9 mouse cellular contexts compared by ENCODE assay signal in the genomic region with DNA sequence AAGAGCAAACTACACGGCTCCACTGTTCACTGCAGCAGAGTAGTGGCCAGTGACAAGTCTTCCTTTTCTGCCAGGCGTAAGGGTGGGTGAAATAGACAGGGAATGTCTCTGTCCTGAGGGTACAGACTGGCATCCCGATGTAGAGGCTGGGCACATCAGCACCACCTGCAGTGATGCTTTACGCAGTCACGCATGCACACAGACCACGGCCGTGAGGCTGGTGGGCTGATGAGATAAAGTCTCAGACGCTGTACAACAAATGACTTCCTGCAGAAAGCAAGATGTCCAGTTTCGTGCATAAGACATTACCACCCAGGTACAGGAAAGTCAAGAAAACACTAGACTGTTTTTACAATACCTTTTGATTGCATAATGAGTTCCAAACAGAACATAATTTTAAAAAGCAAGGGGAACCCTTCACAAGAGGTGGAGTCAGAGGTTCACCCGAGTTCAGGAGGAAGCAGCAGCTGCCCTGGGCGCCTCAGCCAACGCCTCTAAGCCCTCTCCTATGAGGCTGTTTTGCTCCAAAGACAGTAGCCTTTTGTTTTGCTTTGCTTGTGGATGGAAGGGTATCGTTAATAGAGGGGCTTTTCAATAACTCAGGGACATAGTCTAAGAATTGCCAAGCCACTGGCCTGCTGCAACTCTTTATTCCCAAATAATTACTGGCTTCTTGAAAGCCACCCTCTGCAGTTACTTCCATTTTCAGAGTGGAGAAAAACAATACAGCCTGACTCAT. TPM values are rescaled to one million over a fixed set of nuclear protein-coding genes. Genes with fewer than 3 reads are reported as not detected.
A peak's percentile ranks its signal among the peaks of the same experiment; 100 is the strongest.
DNase-seq lines count a peak whose midpoint lies in the region; ATAC-seq and TF ChIP-seq lines count a peak whose summit lies in the region.
"Had no signal": no experiment of that assay in that cellular context is flagged by ENCODE, and none has a peak within 500 bp of the region (broad histone marks: within the 10 kb centered on the region; RNA-seq: fewer than 3 reads in every experiment).

No protein-coding gene starts in this region.

- H3K36me3 ChIP-seq in kidney, postnatal 0 days (ENCODE audit: insufficient read depth, low read length) = no peaks in the 10 kb centered on the region
- H3K36me3 ChIP-seq in hindbrain, embryonic 14.5 days (replicated peaks; ENCODE audit: control insufficient read depth, insufficient read depth) = no peaks in the 10 kb centered on the region

- H3K4me3 ChIP-seq in kidney, postnatal 0 days (replicated peaks; ENCODE audit: low read depth, low read length) = no peak overlapping the region
- H3K4me3 ChIP-seq in hindbrain, embryonic 14.5 days (replicated peaks; ENCODE audit: low read length) = no peak overlapping the region

- 61% methylated on average over 13 of the region's 13 CpGs for WGBS in kidney, postnatal 0 days
- WGBS in hindbrain, embryonic 14.5 days = 66% methylated on average over 13 of the region's 13 CpGs

- TF ChIP-seq POLR2A in brain, embryonic 14.5 days (IDR thresholded peaks at IDR 0.05; ENCODE audit: borderline replicate concordance, extremely low read depth, insufficient read depth, insufficient read length, poor library complexity, severe bottlenecking) = no peak

- peak overlapping the region; percentile 32 for H3K27ac ChIP-seq in kidney, postnatal 0 days
- H3K27ac ChIP-seq in hindbrain, embryonic 14.5 days = 0 out of 2 replicates have a peak overlapping the region, but pooled peaks have one; percentile 11

- H3K27me3 ChIP-seq in kidney, postnatal 0 days (ENCODE audit: insufficient read depth, low read length) = no peaks in the 10 kb centered on the region
- H3K27me3 ChIP-seq in hindbrain, embryonic 14.5 days (ENCODE audit: control insufficient read depth, insufficient read depth, low read length) = no peaks in the 10 kb centered on the region

- H3K4me1 ChIP-seq in kidney, postnatal 0 days (replicated peaks; ENCODE audit: insufficient read depth, low read length) = no peaks in the 10 kb centered on the region
- H3K4me1 ChIP-seq in hindbrain, embryonic 14.5 days (replicated peaks; ENCODE audit: control insufficient read depth, insufficient read depth, low read length) = no peaks in the 10 kb centered on the region

- H3K9me3 ChIP-seq in kidney, postnatal 0 days (replicated peaks; ENCODE audit: low read length) = no peaks in the 10 kb centered on the region
- no peaks in the 10 kb centered on the region for H3K9me3 ChIP-seq in hindbrain, embryonic 14.5 days (ENCODE audit: control insufficient read depth, low read length)

- H3K4me2 ChIP-seq in kidney, postnatal 0 days (ENCODE audit: low read length) = no peak overlapping the region
- H3K4me2 ChIP-seq in hindbrain, embryonic 14.5 days (replicated peaks) = no peak overlapping the region

- H3K9ac ChIP-seq in kidney, postnatal 0 days (ENCODE audit: low read depth, low read length) = no peak overlapping the region
- H3K9ac ChIP-seq in hindbrain, embryonic 14.5 days = no peak overlapping the region

- DNase-seq in kidney, postnatal 0 days (ENCODE audit: low spot score) = no peak
- no peak for DNase-seq in kidney, adult 18-20 months
- peak; percentile 17 for DNase-seq in brain, embryonic 14.5 days (ENCODE audit: low read depth)
- no peak for DNase-seq in hindbrain, embryonic 14.5 days (ENCODE audit: low spot score)
- DNase-seq in c-Kit-positive CD71-positive TER-119-positive erythroid progenitor cells, embryonic 14.5 days (ENCODE audit: low spot score) = no peak
- DNase-seq in left cerebral cortex, adult 8-10 months (ENCODE audit: low spot score in 2 of 2) = no peak
- no peak for DNase-seq in urinary bladder, adult 2 months (ENCODE audit: low spot score)
- DNase-seq: kidney, postnatal 4 days had no signal

- no peak for TF ChIP-seq CTCF in kidney, postnatal 0 days (IDR thresholded peaks at IDR 0.05; ENCODE audit: low read depth)
- TF ChIP-seq CTCF in brain, embryonic 14.5 days (IDR thresholded peaks at IDR 0.05; ENCODE audit: borderline replicate concordance, extremely low read depth, insufficient read depth, insufficient read length) = no peak

- no peak for ATAC-seq in kidney, postnatal 0 days (replicated peaks; ENCODE audit: low FRiP score, low read depth)
- no peak for ATAC-seq in hindbrain, embryonic 14.5 days (ENCODE audit: low FRiP score)
- ATAC-seq in megakaryocyte-erythroid progenitor cell, adult 5-6 weeks (replicated peaks; ENCODE audit: low FRiP score, low TSS enrichment, poor library complexity, severe bottlenecking) = peak; percentile 55

RNA-seq across cellular contexts. Expression of gene Fam234a, which starts 8.8 kb away (rescaled TPM):
- polyA plus RNA-seq in kidney, postnatal 0 days (2015; fragmentation: Nextera tagmentation; extraction: Ambion mirVana) = 81.6 and 85.6 TPM in 2 replicates
- 28.5 and 33.7 TPM in 2 replicates for polyA plus RNA-seq in brain, embryonic 14.5 days (2012; rRNA removed)
- 31.2 and 31.4 TPM in 2 replicates for polyA plus RNA-seq in hindbrain, embryonic 14.5 days (2014; fragmentation: Nextera tagmentation; extraction: Ambion mirVana)
- 5.5 and 6.2 TPM in 2 replicates for total RNA-seq in megakaryocyte-erythroid progenitor cell, adult 5-6 weeks (2014; fragmentation: Nextera tagmentation)
- total RNA-seq in megakaryocyte-erythroid progenitor cell, adult 5-6 weeks (2017) = 4.6 and 5.3 TPM in 2 replicates
- 10 to 100 TPM; 21.9 to 23.3 (median 22.3) TPM for total RNA-seq in left cerebral cortex, adult 8-10 months (2022)
- 89.4 and 106 TPM in 2 replicates for polyA plus RNA-seq in urinary bladder, adult 2 months (2012; rRNA removed)

RNA-seq across cellular contexts. Expression of gene Luc7l, which starts 17.4 kb away (rescaled TPM):
- polyA plus RNA-seq in kidney, postnatal 0 days (2015; fragmentation: Nextera tagmentation; extraction: Ambion mirVana) = 71.3 and 75.7 TPM in 2 replicates
- 111 and 114 TPM in 2 replicates for polyA plus RNA-seq in brain, embryonic 14.5 days (2012; rRNA removed)
- 100.0 and 104 TPM in 2 replicates for polyA plus RNA-seq in hindbrain, embryonic 14.5 days (2014; fragmentation: Nextera tagmentation; extraction: Ambion mirVana)
- total RNA-seq in megakaryocyte-erythroid progenitor cell, adult 5-6 weeks (2014; fragmentation: Nextera tagmentation) = 92.6 and 106 TPM in 2 replicates
- 156 and 197 TPM in 2 replicates for total RNA-seq in megakaryocyte-erythroid progenitor cell, adult 5-6 weeks (2017)
- total RNA-seq in left cerebral cortex, adult 8-10 months (2022) = 10 to 100 TPM; 72.2 to 78.2 (median 75.6) TPM
- 51.1 and 65.5 TPM in 2 replicates for polyA plus RNA-seq in urinary bladder, adult 2 months (2012; rRNA removed)

RNA-seq across cellular contexts. Expression of gene Arhgdig, which starts 27.7 kb away (rescaled TPM):
- 16.8 and 22.4 TPM in 2 replicates for polyA plus RNA-seq in kidney, postnatal 0 days (2015; fragmentation: Nextera tagmentation; extraction: Ambion mirVana)
- polyA plus RNA-seq in brain, embryonic 14.5 days (2012; rRNA removed) = 31.6 and 47.6 TPM in 2 replicates
- 181 and 195 TPM in 2 replicates for polyA plus RNA-seq in hindbrain, embryonic 14.5 days (2014; fragmentation: Nextera tagmentation; extraction: Ambion mirVana)
- 6.3 and 10.4 TPM in 2 replicates for total RNA-seq in megakaryocyte-erythroid progenitor cell, adult 5-6 weeks (2014; fragmentation: Nextera tagmentation)
- total RNA-seq in megakaryocyte-erythroid progenitor cell, adult 5-6 weeks (2017) = 1.0 and 4.5 TPM in 2 replicates
- 10 to 100 TPM; 86.9 to 98.2 (median 93.2) TPM for total RNA-seq in left cerebral cortex, adult 8-10 months (2022)
- polyA plus RNA-seq in urinary bladder, adult 2 months (2012; rRNA removed) = 7.2 and 12.5 TPM in 2 replicates

RNA-seq across cellular contexts. Expression of gene Rgs11, which starts 32.5 kb away (rescaled TPM):
- polyA plus RNA-seq in kidney, postnatal 0 days (2015; fragmentation: Nextera tagmentation; extraction: Ambion mirVana) = 9.1 and 11.1 TPM in 2 replicates
- polyA plus RNA-seq in brain, embryonic 14.5 days (2012; rRNA removed) = 6.7 and 12.4 TPM in 2 replicates
- polyA plus RNA-seq in hindbrain, embryonic 14.5 days (2014; fragmentation: Nextera tagmentation; extraction: Ambion mirVana) = 14.2 and 16.1 TPM in 2 replicates
- 1.4 TPM in 1 of 2 replicates, not detected in the other for total RNA-seq in megakaryocyte-erythroid progenitor cell, adult 5-6 weeks (2014; fragmentation: Nextera tagmentation)
- not detected in 2 replicates for total RNA-seq in megakaryocyte-erythroid progenitor cell, adult 5-6 weeks (2017)
- total RNA-seq in left cerebral cortex, adult 8-10 months (2022) = 10 to 100 TPM; 34.5 to 49.5 (median 46.8) TPM
- 46.4 and 47.9 TPM in 2 replicates for polyA plus RNA-seq in urinary bladder, adult 2 months (2012; rRNA removed)

RNA-seq across cellular contexts. Expression of gene Pdia2, which starts 36.4 kb away (rescaled TPM):
- 1.9 and 2.0 TPM in 2 replicates for polyA plus RNA-seq in kidney, postnatal 0 days (2015; fragmentation: Nextera tagmentation; extraction: Ambion mirVana)
- 0.09 and 0.14 TPM in 2 replicates for polyA plus RNA-seq in brain, embryonic 14.5 days (2012; rRNA removed)
- polyA plus RNA-seq in hindbrain, embryonic 14.5 days (2014; fragmentation: Nextera tagmentation; extraction: Ambion mirVana) = 0.28 TPM in 1 of 2 replicates, not detected in the other
- total RNA-seq in megakaryocyte-erythroid progenitor cell, adult 5-6 weeks (2014; fragmentation: Nextera tagmentation) = 14.1 and 22.5 TPM in 2 replicates
- 6.6 and 13.9 TPM in 2 replicates for total RNA-seq in megakaryocyte-erythroid progenitor cell, adult 5-6 weeks (2017)
- under 1 TPM; 0.37 to 0.57 (median 0.46) TPM for total RNA-seq in left cerebral cortex, adult 8-10 months (2022)
- polyA plus RNA-seq in urinary bladder, adult 2 months (2012; rRNA removed) = 0.41 and 0.72 TPM in 2 replicates
